Mouse (Mus musculus): ENCODE measurements around the gene Nek7.

DNA sequence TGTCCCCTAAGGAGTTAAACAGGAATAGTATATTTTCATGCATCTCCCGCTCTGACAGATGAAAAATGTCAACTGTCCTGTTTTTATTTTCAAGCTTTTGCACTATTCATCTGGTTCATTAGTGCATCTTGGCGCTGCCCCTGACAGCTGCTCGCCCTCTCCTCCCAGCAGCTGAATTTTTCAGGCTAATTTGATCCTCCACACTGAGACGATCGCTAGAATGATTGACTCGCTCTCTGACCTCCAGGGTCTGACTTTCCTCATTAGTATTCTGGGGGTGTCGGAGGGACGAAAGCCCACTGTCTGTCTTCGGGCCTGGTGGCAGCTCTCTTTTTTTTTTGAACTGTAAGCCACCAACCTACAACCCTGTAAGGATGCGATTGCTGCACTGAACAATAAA is 119.8 kb downstream of the Nek7 start:
- TF ChIP-seq POLR2A (IDR thresholded peaks at IDR 0.05; ENCODE audit: insufficient read depth, low read length) (no peak), EP300 (IDR thresholded peaks at IDR 0.05; ENCODE audit: insufficient read depth, low read depth, low read length) (no peak)
